Mouse (Mus musculus) T-helper 1 cell (primary cell): ENCODE results near the gene Gm10188.

Experiments used
- in situ Hi-C: fragments of 300-600 bp; cut with MboI, MseI; formaldehyde crosslinking; loops from one replicate; pipeline ENCODE4 v1.15.1; 2025; ENCODE audit warnings: high pct_unique_total_duplicates

The Gm10188 gene

GRCm38 (mm10) chr1:132229667-132230066, at the start of gene Gm10188:
Gm10188 (minus strand) TSS chr1:132229767.
- in situ Hi-C loops = no loop called here

- in situ Hi-C loops = no loop called here
Observed at GRCm38 (mm10) chr1:132277124-132277523, 47.6 kb upstream of the Gm10188 start.

DNA sequence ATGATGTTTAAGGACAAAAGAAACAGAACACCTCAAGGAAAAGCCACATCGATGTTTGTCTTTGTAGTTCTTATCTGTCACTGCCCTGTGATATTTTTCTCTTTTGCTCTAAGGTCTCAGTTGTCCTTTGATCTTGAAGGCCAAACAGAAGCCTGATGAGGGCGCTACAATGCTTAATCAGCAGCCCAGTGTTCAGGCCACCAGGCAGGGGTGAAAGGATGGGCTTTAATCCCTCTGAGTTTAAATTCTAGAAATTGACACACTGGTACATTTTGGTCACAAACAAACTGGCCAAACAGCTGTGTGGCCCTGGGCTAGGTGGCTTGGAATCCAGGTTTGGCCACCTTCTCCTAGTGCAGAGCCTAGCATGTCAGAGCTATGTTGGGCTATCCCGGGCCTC, 47.1 kb upstream of the Gm10188 start:
- in situ Hi-C loops = no loop called here

DNA sequence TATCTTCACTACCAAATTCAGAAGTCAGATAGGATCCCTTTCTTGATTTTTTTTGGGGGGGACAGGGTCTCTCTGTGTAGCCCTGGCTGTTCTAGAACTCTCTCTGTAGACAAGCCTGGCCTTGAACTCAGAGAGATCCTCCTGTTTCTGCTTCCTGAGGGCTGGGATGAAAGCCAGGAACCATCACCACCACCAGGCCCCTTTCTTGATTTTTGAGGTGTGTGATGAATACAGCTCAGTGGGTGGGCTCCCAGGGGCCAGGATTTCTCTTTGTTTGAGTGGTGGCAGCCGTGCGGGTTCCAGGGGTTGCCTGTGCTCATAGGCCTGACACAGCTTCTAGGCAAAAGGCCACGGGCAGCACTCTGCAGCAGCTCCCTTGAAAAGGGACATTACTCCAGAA, 41.7 kb upstream of the Gm10188 start:
- in situ Hi-C loops = no loop called here

GRCm38 (mm10) chr1:132268418-132269060, 39.0 kb upstream of the Gm10188 start:
- in situ Hi-C loops = no loop called here

- in situ Hi-C loops = no loop called here
Observed at GRCm38 (mm10) chr1:132267959-132268358, 38.4 kb upstream of the Gm10188 start.

DNA sequence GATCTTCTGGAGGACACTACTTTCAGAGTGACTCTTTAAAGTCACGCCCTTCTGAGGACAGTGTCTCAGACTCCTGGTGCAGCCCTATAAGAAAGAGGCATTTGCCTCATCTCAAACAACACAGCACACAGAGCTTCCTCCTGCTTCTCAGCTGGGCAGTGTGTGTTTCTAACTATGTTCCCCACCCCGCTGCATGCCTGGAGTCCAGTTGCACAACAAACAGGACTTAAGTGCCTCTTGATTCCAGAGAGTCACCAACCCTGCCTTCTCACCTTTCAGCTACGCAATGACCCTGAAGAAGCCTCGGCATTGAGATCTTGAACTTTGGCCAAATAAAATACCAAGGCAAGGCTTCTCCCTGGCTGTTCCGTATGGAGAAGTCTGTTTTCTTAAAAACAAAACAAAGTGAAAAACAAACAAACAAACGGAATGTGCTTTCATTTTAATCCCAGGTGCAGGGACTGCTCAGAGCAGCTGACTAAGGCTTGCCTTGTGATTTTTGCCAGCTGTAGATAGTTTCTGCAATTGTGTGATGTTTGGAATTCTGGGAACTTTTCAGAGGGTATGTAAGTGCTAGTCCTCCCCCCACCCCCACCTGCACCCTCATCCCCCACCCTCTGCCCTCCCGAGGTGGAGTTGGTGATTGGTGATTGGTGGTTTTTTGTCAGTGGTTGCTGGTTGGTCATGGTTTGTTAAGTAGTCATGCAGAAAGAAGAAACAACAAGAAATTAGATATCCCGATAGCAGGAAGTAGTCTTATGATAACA, 37.4 kb upstream of the Gm10188 start:
- in situ Hi-C loops = no loop called here

GRCm38 (mm10) chr1:132265936-132266335, 36.4 kb upstream of the Gm10188 start:
- in situ Hi-C loops = no loop called here

DNA sequence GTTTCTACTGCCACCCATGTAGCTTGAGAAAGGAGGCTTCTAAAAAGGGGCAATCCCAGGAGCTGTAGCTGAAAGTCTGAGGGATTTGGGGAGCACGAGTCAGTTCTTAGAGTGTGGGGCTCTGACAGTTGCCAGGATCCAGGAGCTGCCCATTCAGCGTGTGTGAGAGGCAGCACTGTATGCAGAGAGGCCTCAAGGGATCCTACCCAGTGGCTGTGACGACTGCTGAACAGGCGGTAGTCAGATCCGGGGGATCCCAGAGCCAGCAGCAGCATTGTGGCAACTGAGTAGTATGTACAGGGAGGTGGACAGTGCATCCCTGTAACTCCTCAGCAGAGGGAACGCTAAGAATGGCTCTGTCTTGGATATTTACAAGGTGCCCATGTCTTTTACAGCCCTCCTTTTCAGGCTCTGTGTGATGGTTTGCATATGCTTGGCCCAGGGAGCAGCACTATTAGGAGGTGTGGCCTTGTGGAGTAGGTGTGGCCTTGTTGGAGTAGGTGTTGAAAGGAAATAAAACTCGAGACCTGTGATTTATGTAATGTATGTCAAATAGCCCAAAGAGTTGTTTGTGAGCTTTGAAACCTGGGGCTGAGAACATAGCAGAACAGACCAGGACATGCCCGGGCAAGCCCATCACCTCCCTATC, 35.8 kb upstream of the Gm10188 start:
- in situ Hi-C loops = no loop called here

DNA sequence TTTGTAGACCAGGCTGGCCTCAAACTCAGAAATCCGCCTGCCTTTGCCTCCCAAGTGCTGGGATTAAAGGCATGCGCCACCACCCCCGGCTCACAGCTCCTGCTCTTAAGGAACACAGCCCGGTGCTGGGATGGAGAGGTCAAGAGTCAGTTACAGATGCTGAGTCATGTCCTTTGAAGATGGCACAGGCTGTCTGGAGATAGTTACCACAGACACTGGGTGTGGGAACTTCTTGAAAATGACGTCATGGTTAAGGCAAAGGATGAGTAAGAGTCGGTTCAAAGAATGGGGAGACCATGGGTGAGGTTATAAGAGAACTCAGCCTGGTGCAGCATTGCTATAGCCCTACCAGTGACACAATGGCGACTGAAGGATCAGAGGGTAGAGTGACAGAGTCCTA, 35.0 kb upstream of the Gm10188 start:
- in situ Hi-C loops = no loop called here

GRCm38 (mm10) chr1:132263618-132264017, 34.1 kb upstream of the Gm10188 start:
- in situ Hi-C loops = no loop called here

GRCm38 (mm10) chr1:132261058-132261457, 31.5 kb upstream of the Gm10188 start:
- in situ Hi-C loops = no loop called here

GRCm38 (mm10) chr1:132260331-132260730, 30.8 kb upstream of the Gm10188 start:
- in situ Hi-C loops = no loop called here

DNA sequence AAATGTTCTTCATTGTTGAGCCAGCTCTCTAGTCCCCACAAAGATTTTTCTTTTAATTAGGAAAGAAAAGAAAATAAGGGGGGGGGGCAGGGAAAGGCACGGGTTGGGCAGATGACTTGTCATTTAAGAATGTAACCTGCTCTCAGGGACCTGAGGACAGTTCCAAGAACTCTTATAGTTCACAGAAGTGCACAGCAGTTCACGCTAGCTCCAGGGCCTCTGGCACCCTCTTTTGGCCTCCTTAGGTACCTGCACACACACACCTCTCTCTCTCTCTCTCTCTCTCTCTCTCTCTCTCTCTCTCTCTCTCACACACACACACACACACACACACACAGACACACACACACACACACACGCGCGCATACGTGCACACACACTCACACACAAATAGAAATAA, 24.9 kb upstream of the Gm10188 start:
- in situ Hi-C loops = no loop called here

DNA sequence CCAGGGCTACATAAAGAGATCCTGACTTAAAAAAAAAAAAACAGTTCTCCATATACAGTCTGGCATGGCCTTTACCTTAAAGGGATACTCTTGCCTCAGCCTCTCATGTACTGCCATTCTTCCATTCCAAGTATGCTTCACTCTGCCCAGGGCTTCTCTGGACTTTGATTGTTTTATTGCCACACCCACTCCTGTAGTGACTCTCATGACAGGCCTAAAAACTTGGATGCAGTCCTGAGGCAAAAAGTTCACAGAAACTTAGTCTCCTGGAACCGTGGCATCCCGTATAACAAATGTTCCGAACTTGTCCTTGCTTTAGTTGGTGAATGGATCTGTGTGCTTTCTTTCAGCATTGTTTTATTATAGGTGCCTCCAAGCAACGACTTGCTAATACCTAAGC, 17.1 kb upstream of the Gm10188 start:
- in situ Hi-C loops = no loop called here

GRCm38 (mm10) chr1:132246137-132246536, 16.6 kb upstream of the Gm10188 start:
- in situ Hi-C loops = no loop called here

DNA sequence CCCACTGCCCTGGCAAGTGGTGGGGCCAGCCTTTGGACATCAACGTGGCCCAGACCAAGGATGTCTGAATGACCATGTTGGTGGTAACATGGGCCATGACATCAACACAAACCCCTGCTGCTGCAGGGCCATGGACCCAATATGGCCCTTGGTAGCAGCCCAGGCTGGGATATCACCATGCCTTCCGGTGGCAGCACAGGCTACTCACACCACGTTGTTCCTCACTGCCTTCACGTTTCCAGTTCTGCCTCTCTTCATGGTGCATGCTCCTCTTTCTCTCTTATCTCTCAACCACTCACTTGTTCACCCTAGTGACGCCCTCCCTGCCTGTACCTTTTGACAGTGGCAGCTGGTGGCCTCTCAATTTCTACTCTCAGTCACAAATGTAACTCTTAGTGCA, 15.4 kb upstream of the Gm10188 start:
- in situ Hi-C loops = no loop called here

- in situ Hi-C loops = loop anchor here (5.0 kb wide), 1 partner anchor 75 kb away; no protein-coding TSS in a partner anchor
Observed at GRCm38 (mm10) chr1:132237585-132238159, 8.1 kb upstream of the Gm10188 start.

GRCm38 (mm10) chr1:132234757-132235273, 5.2 kb upstream of the Gm10188 start:
- in situ Hi-C loops = loop anchor here (5.0 kb wide), 1 partner anchor 73 kb away; no protein-coding TSS in a partner anchor

GRCm38 (mm10) chr1:132233566-132233965, 4.0 kb upstream of the Gm10188 start:
- in situ Hi-C loops = no loop called here

DNA sequence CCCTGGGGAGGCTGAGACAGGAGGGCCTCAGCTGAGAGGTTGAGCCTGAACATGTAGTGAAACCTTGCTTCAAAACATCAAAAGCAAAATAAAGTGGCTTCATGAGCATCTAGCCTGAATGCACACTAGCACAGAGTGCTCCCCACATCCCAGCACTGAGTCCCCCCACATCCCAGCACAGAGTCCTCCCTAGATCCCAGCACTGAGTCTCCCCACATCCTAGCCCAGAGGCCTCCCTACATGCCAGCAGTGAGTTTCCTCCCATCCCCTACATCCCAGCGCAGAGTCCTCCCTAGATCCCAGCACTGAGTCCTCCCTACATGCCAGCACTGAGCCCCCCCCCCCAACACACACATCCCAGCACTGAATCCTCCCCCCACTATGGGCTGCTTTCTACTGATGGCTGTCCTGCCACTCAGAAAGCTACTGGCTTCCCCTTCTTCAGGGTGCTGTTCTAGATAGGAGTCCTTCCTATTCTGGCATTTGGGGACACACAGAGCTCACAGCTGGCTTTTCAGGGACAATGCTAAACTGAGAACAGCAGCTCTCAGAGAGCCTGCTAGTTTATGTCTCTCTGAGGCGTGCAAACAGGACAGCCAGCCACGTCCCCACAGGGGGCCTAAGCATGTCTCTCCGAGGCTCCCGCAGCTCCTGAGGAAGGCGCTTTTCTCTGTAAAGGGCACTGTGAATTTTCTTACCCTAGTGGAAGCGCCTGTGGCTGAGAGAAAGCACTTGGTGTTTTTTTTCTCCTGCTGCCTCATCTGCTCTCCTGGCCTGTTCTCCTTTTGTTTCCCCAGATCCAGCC, 2.1 kb upstream of the Gm10188 start:
- in situ Hi-C loops = no loop called here
